Mouse (Mus musculus): ENCODE results near the gene Nr2f6. TPM values are rescaled to one million over a fixed set of nuclear protein-coding genes. Genes with fewer than 3 reads are reported as not detected.

Gene Nr2f6
- polyA plus RNA-seq, 1 experiment from 2014 or later = 35.8 TPM

DNA sequence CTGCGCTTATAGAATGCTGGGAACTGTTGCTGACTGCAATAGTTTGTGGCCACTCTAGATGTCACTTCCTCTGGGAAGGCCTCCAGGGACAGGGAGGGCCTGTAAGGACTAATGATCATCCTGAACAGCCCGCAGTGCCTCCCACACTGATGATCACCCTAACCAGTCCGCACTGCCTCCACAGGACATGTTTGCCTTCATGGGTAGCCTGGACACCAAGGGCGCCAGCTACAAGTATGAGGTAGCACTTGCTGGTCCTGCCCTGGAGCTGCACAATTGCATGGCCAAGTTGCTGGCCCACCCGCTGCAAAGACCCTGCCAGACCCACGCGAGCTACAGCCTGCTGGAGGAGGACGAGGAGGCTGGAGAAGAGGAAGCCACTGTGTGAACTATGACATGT lies 22.3 kb upstream of the Nr2f6 start:
- H3K4me1 ChIP-seq (ENCODE audit: control insufficient read depth, insufficient read depth, low read length) = peaks cover 25% of the 10 kb centered on the region
- no peak overlapping the region for H3K4me2 ChIP-seq (ENCODE audit: low read depth, low read length)
- no peaks in the 10 kb centered on the region for H3K27me3 ChIP-seq (replicated peaks; ENCODE audit: control insufficient read depth, insufficient read depth, low read length)
- H3K4me3 ChIP-seq (ENCODE audit: low read length) = no peak overlapping the region
- WGBS = 87% methylated on average over 8 of the region's 8 CpGs
- ATAC-seq = no peak
- H3K9me3 ChIP-seq (ENCODE audit: control insufficient read depth, low read length) = no peaks in the 10 kb centered on the region
- H3K27ac ChIP-seq (ENCODE audit: low read length) = peak overlapping the region; percentile 66
- H3K9ac ChIP-seq (ENCODE audit: low read depth, low read length) = no peak overlapping the region
- H3K36me3 ChIP-seq (ENCODE audit: control insufficient read depth, insufficient read depth, low read length) = peaks cover 7% of the 10 kb centered on the region

DNA sequence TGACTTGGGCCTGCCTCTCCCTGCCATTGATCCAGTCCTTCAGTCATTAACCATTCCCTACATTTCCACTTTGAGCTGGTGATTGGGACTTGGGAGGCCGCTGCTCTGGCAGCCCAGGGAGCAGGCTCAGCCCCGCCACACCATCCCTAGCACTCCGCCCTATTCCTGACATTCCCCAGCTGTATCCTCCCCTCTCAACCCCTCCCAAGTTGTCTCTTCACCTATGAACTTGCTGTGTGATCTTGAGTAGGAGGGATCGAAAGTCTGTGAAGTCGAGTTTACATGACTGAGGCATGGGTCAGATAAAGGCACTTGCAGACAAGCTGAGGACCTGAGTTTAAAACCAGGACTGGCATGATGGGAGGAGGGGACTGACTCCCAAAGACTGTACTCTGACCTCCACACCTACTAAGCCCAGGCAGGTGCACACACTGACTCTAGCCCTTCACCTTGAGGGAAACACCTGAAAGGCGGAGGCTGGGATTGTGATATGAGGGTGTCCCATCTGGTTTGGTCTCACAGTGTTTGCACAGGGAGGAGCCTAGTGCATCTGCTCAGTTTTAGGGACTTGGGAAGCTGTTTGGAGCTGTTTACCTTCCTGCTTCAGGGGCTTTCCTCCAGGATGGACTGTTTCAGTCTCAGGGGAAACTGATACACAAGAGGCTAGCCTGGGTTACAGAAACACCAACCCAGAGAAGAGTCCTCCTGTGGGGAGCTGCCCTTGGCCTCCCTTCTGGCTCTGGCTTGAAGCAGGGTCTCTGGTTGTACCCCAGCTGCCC lies 21.5 kb upstream of the Nr2f6 start:
- peaks cover 25% of the 10 kb centered on the region for H3K4me1 ChIP-seq (ENCODE audit: control insufficient read depth, insufficient read depth, low read length)
- no peak overlapping the region for H3K9ac ChIP-seq (ENCODE audit: low read depth, low read length)
- H3K27me3 ChIP-seq (replicated peaks; ENCODE audit: control insufficient read depth, insufficient read depth, low read length) = no peaks in the 10 kb centered on the region
- H3K4me2 ChIP-seq (ENCODE audit: low read depth, low read length) = no peak overlapping the region
- H3K9me3 ChIP-seq (ENCODE audit: control insufficient read depth, low read length) = no peaks in the 10 kb centered on the region
- 51% methylated on average over 6 of the region's 6 CpGs for WGBS
- peak; percentile 66 for ATAC-seq
- H3K27ac ChIP-seq (ENCODE audit: low read length) = peak overlapping the region; percentile 66
- peaks cover 9% of the 10 kb centered on the region for H3K36me3 ChIP-seq (ENCODE audit: control insufficient read depth, insufficient read depth, low read length)
- no peak overlapping the region for H3K4me3 ChIP-seq (ENCODE audit: low read length)

- Histone ChIP-seq H3K36me3 (ENCODE audit: control insufficient read depth, insufficient read depth, low read length) (peaks cover 10% of the 10 kb centered on the region), H3K27me3 (replicated peaks; ENCODE audit: control insufficient read depth, insufficient read depth, low read length) (no peaks in the 10 kb centered on the region), H3K4me1 (ENCODE audit: control insufficient read depth, insufficient read depth, low read length) (peaks cover 26% of the 10 kb centered on the region), H3K27ac (ENCODE audit: low read length) (peak overlapping the region; percentile 12; the same call in 1 of the 2 replicates), H3K4me2 (ENCODE audit: low read depth, low read length) (no peak overlapping the region), H3K9me3 (ENCODE audit: control insufficient read depth, low read length) (no peaks in the 10 kb centered on the region), H3K9ac (ENCODE audit: low read depth, low read length) (no peak overlapping the region), H3K4me3 (ENCODE audit: low read length) (no peak overlapping the region)
- ATAC-seq = no peak
- 84% methylated on average over 9 of the region's 9 CpGs for WGBS
Observed at GRCm38 (mm10) chr8:71402446-71402964, 20.7 kb upstream of the Nr2f6 start.

GRCm38 (mm10) chr8:71401454-71401853 lies 19.7 kb upstream of the Nr2f6 start:
- no peak for ATAC-seq
- Histone ChIP-seq H3K9me3 (ENCODE audit: control insufficient read depth, low read length) (no peaks in the 10 kb centered on the region), H3K4me1 (ENCODE audit: control insufficient read depth, insufficient read depth, low read length) (peaks cover 19% of the 10 kb centered on the region), H3K27me3 (replicated peaks; ENCODE audit: control insufficient read depth, insufficient read depth, low read length) (no peaks in the 10 kb centered on the region), H3K27ac (ENCODE audit: low read length) (no peak overlapping the region), H3K4me2 (ENCODE audit: low read depth, low read length) (no peak overlapping the region), H3K9ac (ENCODE audit: low read depth, low read length) (no peak overlapping the region), H3K4me3 (ENCODE audit: low read length) (no peak overlapping the region), H3K36me3 (ENCODE audit: control insufficient read depth, insufficient read depth, low read length) (peaks cover 10% of the 10 kb centered on the region)

GRCm38 (mm10) chr8:71400826-71401225 lies 19.1 kb upstream of the Nr2f6 start:
- Histone ChIP-seq H3K9ac (ENCODE audit: low read depth, low read length) (no peak overlapping the region), H3K9me3 (ENCODE audit: control insufficient read depth, low read length) (no peaks in the 10 kb centered on the region), H3K4me2 (ENCODE audit: low read depth, low read length) (no peak overlapping the region), H3K4me3 (ENCODE audit: low read length) (no peak overlapping the region), H3K27ac (ENCODE audit: low read length) (no peak overlapping the region), H3K27me3 (replicated peaks; ENCODE audit: control insufficient read depth, insufficient read depth, low read length) (no peaks in the 10 kb centered on the region), H3K36me3 (ENCODE audit: control insufficient read depth, insufficient read depth, low read length) (peaks cover 10% of the 10 kb centered on the region), H3K4me1 (ENCODE audit: control insufficient read depth, insufficient read depth, low read length) (peaks cover 18% of the 10 kb centered on the region)
- no peak for ATAC-seq
- 95% methylated on average over 2 of the region's 2 CpGs for WGBS

DNA sequence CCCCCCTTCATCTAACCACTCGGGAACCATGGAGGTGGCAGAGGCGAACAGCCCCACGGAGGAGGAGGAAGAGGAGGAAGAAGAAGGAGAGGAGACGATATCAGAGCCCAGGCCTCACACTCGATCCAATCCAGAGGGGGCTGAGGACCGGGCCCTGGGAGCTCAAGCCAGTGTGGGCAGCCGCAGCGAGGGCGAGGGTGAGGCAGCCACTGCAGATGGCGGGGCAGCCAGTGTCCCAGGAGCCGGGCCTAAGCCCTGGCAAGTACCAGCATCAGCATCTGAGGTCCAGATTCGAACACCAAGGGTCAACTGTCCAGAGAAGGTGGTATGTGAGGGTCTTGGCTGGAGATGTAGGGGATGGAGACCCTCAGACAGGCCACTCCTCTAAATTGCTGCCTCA lies 15.9 kb upstream of the Nr2f6 start:
- peaks cover 7% of the 10 kb centered on the region for H3K4me1 ChIP-seq (ENCODE audit: control insufficient read depth, insufficient read depth, low read length)
- no peaks in the 10 kb centered on the region for H3K27me3 ChIP-seq (replicated peaks; ENCODE audit: control insufficient read depth, insufficient read depth, low read length)
- H3K4me3 ChIP-seq (ENCODE audit: low read length) = peak overlapping the region; percentile 65
- H3K9ac ChIP-seq (ENCODE audit: low read depth, low read length) = peak overlapping the region; percentile 73
- peak overlapping the region; percentile 65 for H3K4me2 ChIP-seq (ENCODE audit: low read depth, low read length)
- 81% methylated on average over 12 of the region's 12 CpGs for WGBS
- no peak for ATAC-seq
- H3K27ac ChIP-seq (ENCODE audit: low read length) = no peak overlapping the region
- peaks cover 10% of the 10 kb centered on the region for H3K36me3 ChIP-seq (ENCODE audit: control insufficient read depth, insufficient read depth, low read length)
- no peaks in the 10 kb centered on the region for H3K9me3 ChIP-seq (ENCODE audit: control insufficient read depth, low read length)

DNA sequence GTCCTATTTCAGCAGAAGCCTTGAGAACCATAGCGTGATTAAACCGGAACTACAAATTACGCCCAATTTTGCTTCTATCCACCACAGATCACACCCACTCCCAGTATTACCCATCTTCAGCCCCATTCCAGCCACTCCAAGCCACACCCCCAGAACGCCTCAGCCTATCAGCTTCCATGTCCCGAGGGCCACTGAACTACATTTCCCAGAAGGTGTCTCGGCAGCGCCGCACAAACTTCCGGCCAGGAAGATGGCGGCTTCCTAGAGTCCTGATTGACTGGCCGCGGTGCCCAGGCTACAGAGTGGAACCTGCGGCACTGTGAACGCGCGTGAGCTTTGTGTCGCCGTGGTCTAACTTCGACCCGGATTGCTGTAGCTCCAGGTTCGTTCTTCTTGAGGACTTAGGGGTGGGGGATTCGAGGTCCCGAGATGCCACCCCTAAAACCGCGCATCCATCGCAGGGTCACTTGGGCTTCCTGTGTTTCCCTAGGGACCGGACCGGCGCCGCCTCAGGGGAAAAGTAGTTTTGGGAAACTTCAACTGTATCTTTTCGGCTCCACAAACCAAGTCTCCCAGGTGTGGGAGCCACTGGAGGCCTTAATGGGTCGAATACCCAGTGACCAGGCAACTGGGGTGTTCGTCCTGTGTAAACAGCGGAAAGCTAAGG lies 15.0 kb upstream of the Nr2f6 start, which contains the start of gene Babam1:
Babam1 (plus strand) TSS at position 223 of the 667 bp plus-strand sequence.
- ATAC-seq = peak; percentile 96
- H3K36me3 ChIP-seq (ENCODE audit: control insufficient read depth, insufficient read depth, low read length) = peaks cover 10% of the 10 kb centered on the region
- H3K4me2 ChIP-seq (ENCODE audit: low read depth, low read length) = peak within 1 kb of the TSS; percentile 65
- H3K4me3 ChIP-seq (ENCODE audit: low read length) = peak within 1 kb of the TSS; percentile 65
- H3K9me3 ChIP-seq (ENCODE audit: control insufficient read depth, low read length) = no peaks in the 10 kb centered on the region
- peaks cover 7% of the 10 kb centered on the region for H3K4me1 ChIP-seq (ENCODE audit: control insufficient read depth, insufficient read depth, low read length)
- peak within 1 kb of the TSS; percentile 39 for H3K27ac ChIP-seq (ENCODE audit: low read length)
- H3K9ac ChIP-seq (ENCODE audit: low read depth, low read length) = peak within 1 kb of the TSS; percentile 73
- no peaks in the 10 kb centered on the region for H3K27me3 ChIP-seq (replicated peaks; ENCODE audit: control insufficient read depth, insufficient read depth, low read length)
- WGBS = under 1% methylated on average over 34 of the region's 34 CpGs

- Histone ChIP-seq H3K9me3 (ENCODE audit: control insufficient read depth, low read length) (no peaks in the 10 kb centered on the region), H3K9ac (ENCODE audit: low read depth, low read length) (0 out of 2 replicates have a peak within 1 kb of the TSS, but pooled peaks have one; percentile 21), H3K4me2 (ENCODE audit: low read depth, low read length) (peak within 1 kb of the TSS; percentile 41), H3K36me3 (ENCODE audit: control insufficient read depth, insufficient read depth, low read length) (peaks cover 10% of the 10 kb centered on the region), H3K4me3 (ENCODE audit: low read length) (peak within 1 kb of the TSS; percentile 65), H3K4me1 (ENCODE audit: control insufficient read depth, insufficient read depth, low read length) (peaks cover 7% of the 10 kb centered on the region), H3K27ac (ENCODE audit: low read length) (peak within 1 kb of the TSS; percentile 39), H3K27me3 (replicated peaks; ENCODE audit: control insufficient read depth, insufficient read depth, low read length) (no peaks in the 10 kb centered on the region)
- ATAC-seq = no peak
- 80% methylated on average over 9 of the region's 9 CpGs for WGBS
Observed at GRCm38 (mm10) chr8:71395629-71396028, 13.9 kb upstream of the Nr2f6 start, which contains the start of gene Ushbp1. TSS of gene Ushbp1 (minus strand) at chr8:71395802.

- ATAC-seq = no peak
- Histone ChIP-seq H3K9me3 (ENCODE audit: control insufficient read depth, low read length) (no peaks in the 10 kb centered on the region), H3K9ac (ENCODE audit: low read depth, low read length) (0 out of 2 replicates have a peak overlapping the region, but pooled peaks have one; percentile 21), H3K4me2 (ENCODE audit: low read depth, low read length) (no peak overlapping the region), H3K27ac (ENCODE audit: low read length) (no peak overlapping the region), H3K4me1 (ENCODE audit: control insufficient read depth, insufficient read depth, low read length) (peaks cover 7% of the 10 kb centered on the region), H3K27me3 (replicated peaks; ENCODE audit: control insufficient read depth, insufficient read depth, low read length) (no peaks in the 10 kb centered on the region), H3K4me3 (ENCODE audit: low read length) (0 out of 2 replicates have a peak overlapping the region, but pooled peaks have one; percentile 1), H3K36me3 (ENCODE audit: control insufficient read depth, insufficient read depth, low read length) (peaks cover 10% of the 10 kb centered on the region)
- WGBS = 80% methylated on average over 10 of the region's 10 CpGs
Observed at GRCm38 (mm10) chr8:71395071-71395470, 13.3 kb upstream of the Nr2f6 start.
